Mouse (Mus musculus) CD4-positive, CD25-positive, alpha-beta regulatory T cell, adult 9 weeks (primary cell): ENCODE data around the gene Tmed6. TPM values are rescaled to one million over a fixed set of nuclear protein-coding genes. Genes with fewer than 3 reads are reported as not detected.

Experiments
- polyA plus RNA-seq: library from polyadenylated mRNA; unstranded; fragments of 100-300 nt; shearing (Covaris generic); gene quantifications from one replicate; pipeline ENCODE4 v1.2.1, GENCODE M21; 2017

Tmed6 gene
- not detected for polyA plus RNA-seq

DNA sequence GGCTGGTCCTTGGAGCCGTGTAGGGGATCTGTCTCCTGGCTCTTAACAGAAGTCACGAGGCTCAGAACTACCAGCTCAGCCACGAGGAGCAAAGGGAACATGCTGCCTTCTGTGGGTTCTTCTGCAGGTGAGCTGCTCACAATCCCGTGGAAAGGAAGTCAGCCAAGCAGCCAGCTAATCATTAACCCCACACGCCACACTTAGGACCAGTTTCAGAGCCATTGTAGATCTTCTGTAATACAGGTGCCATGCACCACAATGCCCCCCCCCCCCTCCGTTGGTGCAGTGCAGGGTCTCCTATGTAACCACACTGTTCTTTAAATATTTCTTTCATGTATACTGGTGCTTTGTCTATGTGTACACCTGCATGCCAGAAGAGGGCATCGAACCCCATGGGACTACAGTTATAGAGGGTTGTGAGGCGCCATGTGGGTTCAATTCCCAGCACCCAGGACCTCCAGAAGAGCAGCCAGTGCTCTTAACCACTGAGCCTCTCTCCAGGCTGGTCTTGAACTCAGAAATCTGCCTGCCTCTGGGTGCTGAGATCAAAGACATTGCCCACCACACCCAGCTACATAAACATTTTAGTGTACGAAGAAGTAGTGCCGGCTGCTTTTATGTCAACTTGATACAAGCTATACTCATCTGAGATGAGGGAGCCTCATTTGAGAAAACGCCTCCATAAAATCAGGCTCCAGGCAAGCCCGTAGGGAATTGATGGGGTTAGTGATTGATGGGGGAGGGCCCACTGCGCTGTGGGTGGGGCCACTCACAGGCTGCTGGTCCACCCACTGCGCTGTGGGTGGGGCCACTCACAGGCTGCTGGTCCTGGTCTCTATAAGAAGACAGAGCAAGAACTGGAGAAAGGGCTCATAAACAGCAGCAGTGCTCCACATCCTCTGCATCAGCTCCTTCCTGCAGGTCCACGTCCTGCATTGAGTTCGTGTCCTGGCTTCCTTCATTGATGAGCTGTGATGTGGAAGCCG is at the start of gene Tmed6:
Gene Tmed6, minus strand, starts transcription at position 134 of the 986 bp plus-strand sequence.

DNA sequence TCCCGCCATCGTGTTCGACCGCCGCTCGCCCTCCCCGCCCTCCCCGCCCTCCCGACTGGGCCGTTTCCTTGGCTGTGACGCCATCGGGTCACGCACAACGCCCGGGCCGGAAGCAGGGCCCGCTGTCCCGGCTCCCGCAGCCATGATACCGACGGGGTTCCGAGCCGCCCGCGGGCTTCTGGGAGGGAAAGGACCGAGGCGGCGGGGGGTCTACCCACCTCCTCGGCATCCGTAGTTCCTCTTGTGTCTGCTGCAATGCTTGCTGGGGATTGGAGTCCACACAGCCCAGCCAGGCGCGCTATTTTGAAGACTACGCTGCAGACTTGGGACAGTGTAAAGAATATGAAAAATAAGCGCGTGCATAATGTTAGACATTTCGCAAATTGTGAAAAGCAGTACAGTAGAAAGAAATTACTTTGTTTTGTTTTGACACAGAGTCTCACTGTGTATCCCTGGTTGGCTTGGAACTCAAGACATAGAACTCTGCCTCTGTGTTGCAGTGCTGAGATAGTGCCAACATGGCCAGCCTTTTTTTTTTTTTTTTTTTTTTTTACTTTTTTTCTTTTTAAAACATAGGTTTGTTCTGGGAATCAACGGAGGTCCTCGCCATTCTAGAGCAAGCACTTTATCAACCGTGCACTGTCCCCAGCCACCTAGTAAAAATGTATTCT is 31.1 kb upstream of the Tmed6 start, which contains the start of gene Terf2:
Gene Terf2, minus strand, starts transcription at position 182 of the 671 bp plus-strand sequence.

DNA sequence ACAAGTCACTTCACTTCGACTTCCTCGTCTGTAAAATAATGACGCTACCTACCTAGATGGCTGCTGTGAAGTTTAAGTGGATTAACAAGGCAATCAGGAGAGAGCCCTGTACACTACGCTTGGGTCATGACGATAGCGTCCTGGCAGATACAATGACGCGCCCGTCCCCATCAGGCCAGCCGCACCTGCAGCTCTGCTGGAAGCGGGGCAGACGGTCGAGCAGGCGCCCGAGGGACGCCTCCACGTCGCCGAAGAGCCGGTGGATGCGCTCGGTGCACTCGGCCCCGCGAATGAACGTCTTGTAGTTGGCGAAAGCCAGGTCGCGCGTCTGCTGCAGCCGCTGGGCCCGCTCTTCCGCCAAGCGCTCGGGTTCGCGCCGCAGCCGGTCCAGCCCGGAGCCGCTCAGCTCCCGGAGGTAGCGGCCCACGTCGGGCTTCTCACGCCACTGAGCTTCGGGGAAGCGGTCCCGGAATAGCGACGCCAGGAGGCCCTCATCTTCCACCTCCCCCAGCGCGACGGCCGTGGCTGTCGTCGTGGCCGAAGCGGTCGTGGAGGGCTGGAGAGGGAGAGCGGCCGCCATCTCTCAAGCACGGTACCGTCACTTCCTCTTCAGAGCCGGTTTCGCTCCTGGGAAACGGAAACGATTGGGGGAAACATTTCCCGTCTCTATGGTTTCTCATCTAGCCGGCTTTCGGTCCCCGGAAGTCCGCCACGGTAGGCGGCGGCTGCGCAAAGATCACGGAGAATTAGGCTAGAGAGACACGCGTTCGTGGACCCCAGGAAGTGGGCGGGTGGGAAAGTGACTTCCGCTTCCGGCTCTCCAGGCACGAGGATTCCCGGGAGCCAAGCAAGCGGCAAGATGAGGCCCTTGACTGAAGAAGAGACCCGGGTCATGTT is 9.1 kb downstream of the Tmed6 start, which contains the start of the genes Cog8 and Nip7:
Gene Cog8, minus strand, starts transcription at position 614 of the 897 bp plus-strand sequence.
Gene Nip7, plus strand, starts transcription at position 802 of the 897 bp plus-strand sequence.

DNA sequence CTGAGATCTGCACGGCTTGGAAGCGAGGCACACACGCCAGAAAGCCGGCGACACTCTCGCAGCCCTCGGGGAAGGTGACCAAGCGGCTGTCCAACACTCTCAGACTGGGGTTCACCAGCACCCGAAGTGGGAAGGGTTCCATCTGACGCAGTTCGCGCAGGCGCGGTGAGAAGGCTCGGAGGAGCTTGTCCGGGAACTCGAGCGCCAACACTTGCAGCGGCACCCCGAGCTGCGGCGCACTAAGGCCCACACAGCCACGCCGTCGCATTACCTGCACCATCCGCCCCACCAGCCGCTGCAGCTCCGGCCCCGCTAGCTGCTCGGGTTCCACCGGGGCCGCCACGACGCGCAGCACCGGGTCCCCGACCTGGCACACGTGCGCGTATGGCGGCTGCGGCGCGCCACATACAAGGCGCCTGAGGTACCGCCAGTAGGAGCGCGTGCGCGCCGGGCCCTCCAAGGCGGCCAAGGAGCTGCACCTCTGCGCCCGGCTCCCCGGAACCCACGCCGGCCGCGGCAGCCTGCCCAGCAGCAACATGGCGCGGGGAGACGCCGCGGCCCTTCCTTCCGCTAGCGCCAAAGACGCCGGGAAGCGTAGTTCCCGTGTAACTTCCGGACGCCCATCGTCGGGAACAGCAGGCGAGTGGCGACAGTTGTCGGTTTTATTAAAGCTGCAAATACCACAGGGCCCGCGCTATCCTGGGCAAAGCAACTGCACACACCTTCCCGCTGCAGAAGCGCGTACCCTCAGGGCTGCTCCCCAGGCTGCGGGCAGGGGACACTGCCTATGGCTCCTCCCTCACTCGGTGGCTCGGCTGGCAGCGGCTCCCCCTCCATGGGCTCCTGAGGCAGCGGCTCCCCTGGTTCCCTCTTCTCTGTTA is 17.1 kb downstream of the Tmed6 start, which contains the start of gene Pdf:
Gene Pdf, minus strand, starts transcription at position 554 of the 881 bp plus-strand sequence.

DNA sequence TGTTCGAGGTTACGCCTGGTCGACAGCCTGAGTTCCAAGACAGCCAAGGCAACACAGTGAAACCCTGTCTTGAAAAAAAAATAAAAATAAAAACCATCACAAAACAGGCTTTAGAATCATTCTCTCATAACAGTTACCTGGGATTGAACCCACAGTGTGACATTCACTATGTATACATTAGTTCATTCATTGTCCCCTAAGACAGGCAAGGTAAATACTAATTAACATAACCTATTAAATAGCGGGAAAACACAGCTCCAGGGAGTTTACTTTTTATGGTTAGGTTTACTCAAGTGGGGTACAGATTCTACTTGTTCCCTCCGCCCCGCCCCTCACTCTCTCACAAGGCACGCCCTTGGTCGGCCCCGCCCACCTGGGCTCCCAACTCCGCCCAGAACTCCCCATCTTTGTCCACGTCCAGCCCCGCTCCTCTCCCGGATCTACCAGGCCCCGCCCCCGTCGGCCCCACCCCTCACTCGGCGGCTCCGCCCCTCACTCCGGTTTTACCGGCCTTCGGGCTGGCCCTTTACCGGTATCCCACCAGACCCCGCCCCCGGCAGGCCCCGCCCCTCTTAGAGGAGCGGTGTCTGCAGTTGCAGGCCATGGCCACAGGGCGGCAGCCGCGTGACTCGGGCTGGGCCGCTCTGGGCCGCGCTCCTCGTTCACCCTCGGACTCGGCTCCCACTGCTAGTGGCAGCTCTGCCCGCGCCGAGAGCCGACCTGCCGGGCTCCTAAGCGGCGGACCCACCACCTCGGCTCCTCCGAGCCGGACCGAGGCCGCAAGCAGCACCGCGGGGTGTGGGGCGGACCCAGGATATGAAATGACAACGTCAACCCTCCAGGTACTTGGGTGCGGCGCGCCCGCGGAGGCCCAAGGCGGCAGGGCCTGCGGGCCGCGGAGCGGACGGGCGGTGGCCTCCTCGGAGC is 34.5 kb downstream of the Tmed6 start, which contains the start of gene Vps4a:
Gene Vps4a, plus strand, starts transcription at position 573 of the 927 bp plus-strand sequence.

Other genes with a start within 250 kb of the Tmed6 start
- gene Has3, start 195.4 kb downstream of the Tmed6 start, polyA plus RNA-seq: not detected
- gene Utp4, start 172.0 kb downstream of the Tmed6 start, polyA plus RNA-seq: 76.1 TPM
- 1.6 TPM for gene Sntb2, start 129.9 kb downstream of the Tmed6 start, polyA plus RNA-seq
- 55.7 TPM for gene Vps4a, start 34.4 kb downstream of the Tmed6 start, polyA plus RNA-seq
- 1.9 TPM for gene Pdf, start 17.0 kb downstream of the Tmed6 start, polyA plus RNA-seq
- gene Cog8, start 9.0 kb downstream of the Tmed6 start, polyA plus RNA-seq: 14.6 TPM
- gene Nip7, start 8.8 kb downstream of the Tmed6 start, polyA plus RNA-seq: 119 TPM
- 7.6 TPM for gene Terf2, start 30.9 kb upstream of the Tmed6 start, polyA plus RNA-seq
- gene Cyb5b, start 85.0 kb upstream of the Tmed6 start, polyA plus RNA-seq: 89.8 TPM
- 13.9 TPM for gene Nfat5, start 227.8 kb upstream of the Tmed6 start, polyA plus RNA-seq